Mouse (Mus musculus) testis, adult 2 months (tissue): ENCODE measurements around the gene Mcfd2.

ENCODE experiments used
- CTCF ChIP-seq: fragments of 200-500 bp; IDR thresholded peaks from 2 replicates; pipeline ENCODE4 v1.5.1; 2012; ENCODE audit warnings: low read depth, mild to moderate bottlenecking, inconsistent platforms, low read length, moderate library complexity; ENCODE audit not compliant: control insufficient read depth, insufficient read depth, insufficient replicate concordance
- POLR2A ChIP-seq: fragments of 200-500 bp; IDR thresholded peaks from 2 replicates; pipeline ENCODE4 v1.6.1; 2012; ENCODE audit warnings: low read depth, mild to moderate bottlenecking, inconsistent platforms, low read length, moderate library complexity; ENCODE audit not compliant: control insufficient read depth

DNA sequence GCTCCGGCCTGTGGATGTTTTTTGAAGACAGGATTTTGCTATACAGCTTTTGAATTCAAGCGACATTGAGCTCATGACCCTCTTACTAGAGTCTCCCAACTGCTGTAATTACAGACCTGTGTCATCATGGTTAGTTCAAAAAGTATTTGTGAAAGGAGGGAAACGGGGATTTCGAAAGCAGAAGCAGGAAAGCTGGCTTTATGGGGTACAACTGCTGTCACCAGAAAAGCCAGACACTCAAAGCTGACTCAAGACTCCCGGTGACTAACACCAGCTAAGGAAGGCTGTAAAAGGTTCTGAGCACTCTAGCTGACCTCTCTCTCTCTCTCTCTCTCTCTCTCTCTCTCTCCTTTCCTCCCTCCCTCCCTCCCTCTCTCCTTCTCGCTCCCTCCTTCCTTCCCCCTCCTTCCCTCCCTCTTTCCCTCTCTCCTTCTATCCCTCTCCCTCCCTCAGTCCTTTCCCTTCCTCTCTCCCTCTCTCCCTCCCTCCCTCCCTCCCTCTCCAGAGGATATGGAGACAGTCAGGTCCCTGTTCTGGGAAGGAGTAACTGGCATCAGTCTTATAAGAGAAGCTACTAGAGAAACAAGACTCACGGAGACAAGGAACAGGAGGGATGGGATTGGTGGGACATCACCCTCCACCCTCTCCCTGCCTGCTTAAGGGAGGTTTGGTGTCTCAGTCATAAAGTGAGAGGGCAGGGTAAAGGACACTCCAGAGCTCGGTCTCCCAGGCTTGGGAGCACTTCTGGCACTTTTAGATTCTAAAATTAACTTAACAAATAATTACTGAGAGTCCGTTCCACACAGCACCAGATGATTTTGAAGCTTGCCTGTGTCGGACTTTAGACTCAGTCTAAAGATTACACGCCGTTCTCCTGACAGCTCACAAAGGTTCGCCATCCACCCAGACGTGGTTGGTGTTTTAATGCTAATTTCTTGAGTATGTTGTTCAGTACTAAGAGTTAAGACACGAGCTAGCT, 9.9 kb upstream of the Mcfd2 start:
- TF ChIP-seq CTCF = no peak
- no peak for TF ChIP-seq POLR2A
